Mouse (Mus musculus): Measurements from ENCODE around the gene Fbxo3.

- TF ChIP-seq EP300 (IDR thresholded peaks at IDR 0.05; ENCODE audit: insufficient read depth, low read depth, low read length) (no peak), CTCF (IDR thresholded peaks at IDR 0.05; ENCODE audit: low read depth, low read length) (no peak), POLR2A (IDR thresholded peaks at IDR 0.05; ENCODE audit: insufficient read depth, low read length) (no peak)
Measured at GRCm38 (mm10) chr2:104110031-104110430, 82.5 kb downstream of the Fbxo3 start.

All from ES-Bruce4 (cell line).